In genomic region chr1:69688118-69688517, GRCm38 (mm10) we compare ENCODE assay signal across 8 mouse cellular contexts. TPM values are rescaled to one million over a fixed set of nuclear protein-coding genes. Genes with fewer than 3 reads are reported as not detected.
A peak's percentile ranks its signal among the peaks of the same experiment; 100 is the strongest.
DNase-seq lines count a peak whose midpoint lies in the region; ATAC-seq lines count a peak whose summit lies in the region.

No protein-coding gene starts in this region.

- peak overlapping the region; percentile 77 for H3K4me2 ChIP-seq in kidney, embryonic 16.5 days (replicated peaks; ENCODE audit: low read depth, low read length)
- H3K4me2 ChIP-seq in hindbrain, embryonic 14.5 days (replicated peaks), result peak overlapping the region; percentile 60
- H3K4me2 ChIP-seq in midbrain, embryonic 16.5 days (ENCODE audit: low read length), result peak overlapping the region; percentile 76

- H3K9me3 ChIP-seq in kidney, embryonic 16.5 days (ENCODE audit: low read length), result no peaks in the 10 kb centered on the region
- no peaks in the 10 kb centered on the region for H3K9me3 ChIP-seq in hindbrain, embryonic 14.5 days (ENCODE audit: control insufficient read depth, low read length)
- no peaks in the 10 kb centered on the region for H3K9me3 ChIP-seq in midbrain, embryonic 16.5 days (replicated peaks; ENCODE audit: control insufficient read depth, low read length, poor library complexity, severe bottlenecking)

- ATAC-seq in kidney, embryonic 16.5 days (ENCODE audit: low FRiP score, low TSS enrichment), result no peak
- ATAC-seq in hindbrain, embryonic 14.5 days (ENCODE audit: low FRiP score), result no peak
- no peak for ATAC-seq in midbrain, embryonic 16.5 days
- no peak for ATAC-seq in monocyte, adult 5-6 weeks (replicated peaks; ENCODE audit: insufficient number of reproducible peaks, low FRiP score, low TSS enrichment, poor library complexity, severe bottlenecking)

- WGBS in kidney, embryonic 16.5 days, result 8% methylated on average over 4 of the region's 4 CpGs
- 7% methylated on average over 4 of the region's 4 CpGs for WGBS in hindbrain, embryonic 14.5 days
- WGBS in midbrain, embryonic 16.5 days, result 6% methylated on average over 4 of the region's 4 CpGs

- no peaks in the 10 kb centered on the region for H3K27me3 ChIP-seq in kidney, embryonic 16.5 days (ENCODE audit: insufficient read depth, low read length)
- no peaks in the 10 kb centered on the region for H3K27me3 ChIP-seq in hindbrain, embryonic 14.5 days (ENCODE audit: control insufficient read depth, insufficient read depth, low read length)
- H3K27me3 ChIP-seq in midbrain, embryonic 16.5 days (ENCODE audit: control insufficient read depth, insufficient read depth, low read depth, low read length), result no peaks in the 10 kb centered on the region

- no peak overlapping the region for H3K9ac ChIP-seq in kidney, embryonic 16.5 days (replicated peaks; ENCODE audit: low read length)
- H3K9ac ChIP-seq in hindbrain, embryonic 14.5 days, result peak overlapping the region; percentile 72
- H3K9ac ChIP-seq in midbrain, embryonic 16.5 days (ENCODE audit: low read depth, low read length), result no peak overlapping the region

- no peak for DNase-seq in kidney, adult 18-20 months
- DNase-seq in embryo, embryonic 9.5 days (ENCODE audit: extremely low spot score), result peak; percentile 14
- DNase-seq in hindbrain, embryonic 14.5 days (ENCODE audit: low spot score), result no peak
- DNase-seq in frontal cortex, adult 2 months (ENCODE audit: extremely low spot score in 1 of 2, low spot score in 1 of 2), result no peak
- no peak for DNase-seq in right cerebral cortex, postnatal 10 days (ENCODE audit: low spot score in 2 of 2)

- no peaks in the 10 kb centered on the region for H3K36me3 ChIP-seq in kidney, embryonic 16.5 days (ENCODE audit: insufficient read depth, low read length)
- no peaks in the 10 kb centered on the region for H3K36me3 ChIP-seq in hindbrain, embryonic 14.5 days (replicated peaks; ENCODE audit: control insufficient read depth, insufficient read depth)
- no peaks in the 10 kb centered on the region for H3K36me3 ChIP-seq in midbrain, embryonic 16.5 days (ENCODE audit: control insufficient read depth, insufficient read depth, low read length)

- peaks cover 5% of the 10 kb centered on the region for H3K4me1 ChIP-seq in kidney, embryonic 16.5 days (ENCODE audit: insufficient read depth, low read length)
- H3K4me1 ChIP-seq in hindbrain, embryonic 14.5 days (replicated peaks; ENCODE audit: control insufficient read depth, insufficient read depth, low read length), result peaks cover 11% of the 10 kb centered on the region
- H3K4me1 ChIP-seq in midbrain, embryonic 16.5 days (ENCODE audit: control insufficient read depth, insufficient read depth, low read length), result peaks cover 10% of the 10 kb centered on the region

- peak overlapping the region; percentile 69 for H3K4me3 ChIP-seq in kidney, embryonic 16.5 days (ENCODE audit: low read length)
- peak overlapping the region; percentile 87 for H3K4me3 ChIP-seq in hindbrain, embryonic 14.5 days (replicated peaks; ENCODE audit: low read length)
- peak overlapping the region; percentile 88 for H3K4me3 ChIP-seq in midbrain, embryonic 16.5 days (ENCODE audit: low read depth, low read length)

- H3K27ac ChIP-seq in kidney, embryonic 16.5 days (ENCODE audit: low read length), result no peak overlapping the region
- H3K27ac ChIP-seq in hindbrain, embryonic 14.5 days, result 0 out of 2 replicates have a peak overlapping the region, but pooled peaks have one; percentile 20
- H3K27ac ChIP-seq in midbrain, embryonic 16.5 days (ENCODE audit: low read length), result no peak overlapping the region

RNA-seq across cellular contexts. Expression of gene Ikzf2, which starts 1.1 kb away (rescaled TPM):
- polyA plus RNA-seq in kidney, embryonic 16.5 days (2015; fragmentation: Nextera tagmentation; extraction: Ambion mirVana), result 3.5 and 6.1 TPM in 2 replicates
- polyA plus RNA-seq in hindbrain, embryonic 14.5 days (2014; fragmentation: Nextera tagmentation; extraction: Ambion mirVana), result 2.9 and 3.8 TPM in 2 replicates
- polyA plus RNA-seq in midbrain, embryonic 16.5 days (2015; fragmentation: Nextera tagmentation; extraction: Ambion mirVana), result 3.8 and 5.0 TPM in 2 replicates
- 1.9 and 2.1 TPM in 2 replicates for polyA plus RNA-seq in frontal cortex, adult 2 months (2012; rRNA removed)
- total RNA-seq in monocyte, adult 5-6 weeks (2017), result 11.0 to 23.6 TPM (median 21.4 TPM) in 3 replicates
